Mouse (Mus musculus): ENCODE measurements around the gene Tsr2. TPM values are rescaled to one million over a fixed set of nuclear protein-coding genes. Genes with fewer than 3 reads are reported as not detected.
A peak's percentile ranks its signal among the peaks of the same experiment; 100 is the strongest.

The Tsr2 gene
- total RNA-seq (2021), result 10 to 100 TPM; 91.1 to 91.7 TPM
- long read RNA-seq, experiment 1, transcript Tsr2-201 (5 exons, 3,804 nt), result minor isoform, 10 of 70 reads
- long read RNA-seq, experiment 1, transcript Tsr2-202 (5 exons, 3,796 nt), result major isoform, 40 of 70 reads
- long read RNA-seq, experiment 1, partial matches to known transcripts, result 4 of 70 reads
- long read RNA-seq, experiment 1, other reads (novel, unspliced or antisense), result 12 of 70 reads
- long read RNA-seq, experiment 2, transcript Tsr2-202 (5 exons, 3,796 nt), result major isoform, 28 of 43 reads
- long read RNA-seq, experiment 2, partial matches to known transcripts, result 3 of 43 reads
- long read RNA-seq, experiment 2, other reads (novel, unspliced or antisense), result 5 of 43 reads

- DNase-seq (ENCODE audit: low spot score in 2 of 2), result peak; percentile 68 to 74
These were observed at the start of gene Tsr2 for GRCm38 (mm10) chrX:151096171-151097058. Gene Tsr2, minus strand, starts transcription at chrX:151096543.

GRCm38 (mm10) chrX:151132785-151133184 lies 36.4 kb upstream of the Tsr2 start:
- DNase-seq (ENCODE audit: low spot score in 2 of 2), result no peak

GRCm38 (mm10) chrX:151130493-151130892 lies 34.1 kb upstream of the Tsr2 start:
- no peak for DNase-seq (ENCODE audit: low spot score in 2 of 2)

- DNase-seq (ENCODE audit: low spot score in 2 of 2), result no peak
These were observed 27.6 kb upstream of the Tsr2 start for GRCm38 (mm10) chrX:151123933-151124332.

GRCm38 (mm10) chrX:151117432-151117831 lies 21.1 kb upstream of the Tsr2 start:
- no peak for DNase-seq (ENCODE audit: low spot score in 2 of 2)

- DNase-seq (ENCODE audit: low spot score in 2 of 2), result peak; percentile 4 to 13
These were observed 20.5 kb upstream of the Tsr2 start for GRCm38 (mm10) chrX:151116795-151117194.

GRCm38 (mm10) chrX:151107301-151108067 lies 11.1 kb upstream of the Tsr2 start:
- no peak for DNase-seq (ENCODE audit: low spot score in 2 of 2)

- DNase-seq (ENCODE audit: low spot score in 2 of 2), result no peak
These were observed 8.9 kb downstream of the Tsr2 start for GRCm38 (mm10) chrX:151087418-151087817.

- DNase-seq (ENCODE audit: low spot score in 2 of 2), result no peak
These were observed 10.7 kb downstream of the Tsr2 start for GRCm38 (mm10) chrX:151085599-151085998.

GRCm38 (mm10) chrX:151076941-151077485 lies 19.3 kb downstream of the Tsr2 start:
- no peak for DNase-seq (ENCODE audit: low spot score in 2 of 2)

- no peak for DNase-seq (ENCODE audit: low spot score in 2 of 2)
These were observed 20.3 kb downstream of the Tsr2 start for GRCm38 (mm10) chrX:151076007-151076406.

GRCm38 (mm10) chrX:151067876-151068275 lies 28.5 kb downstream of the Tsr2 start:
- peak in 1 of 2 experiments; percentile 19 for DNase-seq (ENCODE audit: low spot score in 2 of 2)

GRCm38 (mm10) chrX:151066071-151066666 lies 30.2 kb downstream of the Tsr2 start:
- DNase-seq (ENCODE audit: low spot score in 2 of 2), result no peak

- DNase-seq (ENCODE audit: low spot score in 2 of 2), result no peak
These were observed 34.6 kb downstream of the Tsr2 start for GRCm38 (mm10) chrX:151061615-151062299.

- no peak for DNase-seq (ENCODE audit: low spot score in 2 of 2)
These were observed 37.0 kb downstream of the Tsr2 start for GRCm38 (mm10) chrX:151059346-151059745.

- no peak for DNase-seq (ENCODE audit: low spot score in 2 of 2)
These were observed 40.8 kb downstream of the Tsr2 start for GRCm38 (mm10) chrX:151055559-151055958.

- DNase-seq (ENCODE audit: low spot score in 2 of 2), result no peak
These were observed 41.9 kb downstream of the Tsr2 start for GRCm38 (mm10) chrX:151054489-151054888.

- peak; percentile 66 to 75 for DNase-seq (ENCODE audit: low spot score in 2 of 2)
These were observed 46.0 kb downstream of the Tsr2 start for GRCm38 (mm10) chrX:151050337-151050736.

GRCm38 (mm10) chrX:151049661-151050215 lies 46.6 kb downstream of the Tsr2 start:
- DNase-seq (ENCODE audit: low spot score in 2 of 2), result no peak
